Mouse (Mus musculus): ENCODE results near the gene Tmem39b. TPM values are rescaled to one million over a fixed set of nuclear protein-coding genes. Genes with fewer than 3 reads are reported as not detected.

Tmem39b gene
- total RNA-seq, 1 experiment from 2014 or later, result 11.6 TPM

DNA sequence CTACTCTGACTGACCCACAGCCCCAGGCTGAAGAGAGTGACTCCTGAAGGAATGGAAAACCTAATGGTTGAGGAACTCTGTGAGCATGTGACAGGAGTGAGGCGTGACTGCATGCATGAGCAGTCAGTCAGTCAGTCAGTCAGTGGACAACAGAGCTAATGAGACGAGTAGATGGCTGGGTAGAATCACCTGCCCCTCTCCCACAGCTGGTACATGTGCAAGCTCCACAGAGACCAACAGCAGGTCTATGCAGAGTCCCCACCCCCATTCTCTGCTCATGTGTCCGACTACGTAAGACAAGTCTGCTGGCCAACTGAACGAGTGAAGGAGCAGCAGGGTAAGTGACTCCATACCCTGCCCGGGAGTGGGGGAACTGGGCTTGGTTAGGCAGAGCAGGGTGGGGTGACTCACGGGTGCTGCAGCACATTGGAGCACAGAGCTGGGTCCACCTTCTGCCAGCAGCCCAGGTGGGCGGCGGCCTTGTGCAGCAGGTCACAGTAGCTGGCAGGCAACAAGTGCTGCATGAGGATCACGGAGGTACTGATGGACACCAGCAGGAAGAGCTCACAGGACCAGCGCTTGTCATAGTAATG is 12.6 kb downstream of the Tmem39b start:
- no peak for DNase-seq

DNA sequence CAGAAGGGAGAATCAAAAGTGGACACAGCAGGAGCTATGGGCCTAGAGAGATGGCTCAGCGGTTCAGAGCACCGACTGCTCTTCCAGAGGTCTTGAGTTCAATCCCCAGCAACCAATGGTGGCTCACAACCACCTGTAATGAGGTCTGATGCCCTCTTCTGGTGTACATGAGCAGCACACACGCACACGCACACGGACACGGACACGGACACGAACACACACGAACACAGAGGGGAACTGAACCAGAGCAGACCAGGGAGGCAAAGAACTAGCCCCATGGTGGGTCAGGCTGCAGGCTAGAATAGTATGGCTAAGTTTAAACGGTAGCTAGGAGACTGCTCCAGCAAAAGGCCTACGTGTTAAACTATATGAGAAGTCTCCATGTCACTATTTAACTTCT is 14.8 kb downstream of the Tmem39b start:
- no peak for DNase-seq

DNA sequence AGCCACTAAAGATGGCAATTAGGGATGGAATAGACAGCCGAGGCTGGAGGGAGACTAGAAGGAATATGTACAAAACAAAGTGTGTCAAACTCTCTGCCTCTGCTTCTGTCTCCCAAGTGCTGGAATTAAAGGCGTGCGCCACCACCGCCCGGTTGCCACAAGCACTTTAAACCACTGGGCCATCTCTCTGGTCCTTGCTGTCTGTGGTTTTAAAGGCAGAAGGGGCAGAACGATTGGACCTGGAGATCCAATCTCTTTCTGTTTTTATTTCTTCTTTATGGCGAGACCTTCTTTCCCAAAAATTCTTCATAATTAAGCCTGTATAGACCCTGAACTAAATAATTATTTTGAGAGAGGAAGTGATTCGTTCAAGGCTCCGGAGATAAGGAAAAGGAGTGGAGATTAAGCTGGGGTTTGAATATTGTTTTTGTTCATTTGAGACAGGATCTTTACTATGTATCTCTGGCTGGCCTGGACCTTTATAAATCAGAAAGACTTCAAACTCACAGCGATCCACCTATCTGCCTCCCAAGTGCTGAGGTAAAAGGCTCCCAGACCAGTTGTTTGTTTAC is 23.7 kb downstream of the Tmem39b start:
- no peak for DNase-seq

- DNase-seq, result peak; percentile 95
These were observed 24.4 kb downstream of the Tmem39b start, which contains the start of gene Kpna6 for GRCm38 (mm10) chr4:129672083-129672877. Gene Kpna6 (minus strand): TSS chr4:129672767.

GRCm38 (mm10) chr4:129671491-129672082 is 25.1 kb downstream of the Tmem39b start:
- peak; percentile 76 for DNase-seq

DNA sequence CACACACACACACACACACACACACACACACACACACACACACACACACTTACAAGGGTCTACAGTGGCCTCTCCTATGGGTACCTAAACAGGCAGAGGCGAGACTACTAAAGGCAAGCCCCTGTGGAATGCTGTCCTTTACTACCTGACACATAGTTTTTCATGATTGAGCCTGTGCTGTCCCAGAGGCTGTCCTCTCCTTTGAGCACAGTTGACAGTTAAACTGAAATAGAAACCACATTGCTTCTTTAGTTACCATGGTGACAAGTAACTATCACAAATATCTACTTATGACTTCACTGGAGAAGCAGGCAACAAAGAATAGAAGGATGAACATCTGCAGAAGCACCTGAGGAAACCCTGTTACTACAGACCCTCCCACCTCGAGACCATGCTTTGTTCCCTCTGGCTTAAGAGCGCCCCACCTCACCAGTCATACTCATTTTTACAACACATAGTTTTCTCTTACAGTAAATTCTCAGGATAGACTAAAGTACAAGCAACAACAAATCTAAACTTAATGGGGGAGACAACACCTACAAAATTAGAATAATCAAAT is 34.3 kb downstream of the Tmem39b start:
- no peak for DNase-seq

- no peak for DNase-seq
These were observed 35.1 kb downstream of the Tmem39b start for GRCm38 (mm10) chr4:129661584-129661983.

DNA sequence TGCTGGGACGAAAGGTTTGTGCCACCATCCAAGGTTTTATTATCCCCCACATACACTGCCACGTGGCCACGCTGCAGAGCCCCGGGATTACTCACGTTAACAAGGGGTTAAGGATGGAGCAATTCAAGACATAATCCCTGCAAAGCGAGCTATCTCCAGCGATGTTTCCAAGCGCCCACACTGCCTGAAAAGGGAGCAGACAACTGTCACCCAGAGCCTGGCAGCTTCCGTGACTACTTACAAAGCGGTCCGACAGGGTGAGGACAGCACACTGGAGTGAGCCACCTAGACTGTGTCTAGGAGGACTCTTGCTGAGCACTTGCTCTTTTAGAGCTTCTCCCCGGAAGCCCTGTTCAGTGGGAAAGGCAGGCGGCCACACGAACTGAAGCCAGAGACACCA is 41.9 kb downstream of the Tmem39b start:
- no peak for DNase-seq

- no peak for DNase-seq
These were observed 46.3 kb downstream of the Tmem39b start for GRCm38 (mm10) chr4:129650359-129650758.

- DNase-seq, result no peak
These were observed 48.0 kb downstream of the Tmem39b start for GRCm38 (mm10) chr4:129648656-129649055.

GRCm38 (mm10) chr4:129645204-129645603 is 51.4 kb downstream of the Tmem39b start:
- DNase-seq, result no peak

DNA sequence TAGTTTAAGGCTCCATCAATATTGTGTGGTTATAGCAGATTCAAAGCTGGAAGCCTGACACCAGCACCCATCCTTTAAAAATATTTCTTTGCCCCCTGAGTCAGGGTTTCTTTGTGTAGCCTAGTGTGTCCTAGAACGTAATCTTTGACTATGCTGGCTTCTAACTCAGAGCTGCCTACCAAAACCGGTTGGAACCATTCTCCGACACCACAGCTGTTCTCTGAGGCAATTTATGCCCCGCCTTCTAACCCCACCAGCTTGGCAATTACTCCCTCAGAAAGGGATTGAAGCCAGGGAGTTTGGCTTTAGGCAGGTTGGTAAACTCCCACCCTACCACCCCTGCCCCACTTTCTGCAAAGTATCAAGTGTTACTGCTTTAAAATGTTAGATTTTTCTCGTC is 54.9 kb downstream of the Tmem39b start:
- no peak for DNase-seq

GRCm38 (mm10) chr4:129640638-129641467 is 55.8 kb downstream of the Tmem39b start, which contains the start of gene Txlna:
Gene Txlna (minus strand): TSS chr4:129641065.
- DNase-seq, result peak; percentile 98

GRCm38 (mm10) chr4:129640101-129640637 is 56.5 kb downstream of the Tmem39b start:
- peak; percentile 67 for DNase-seq

DNA sequence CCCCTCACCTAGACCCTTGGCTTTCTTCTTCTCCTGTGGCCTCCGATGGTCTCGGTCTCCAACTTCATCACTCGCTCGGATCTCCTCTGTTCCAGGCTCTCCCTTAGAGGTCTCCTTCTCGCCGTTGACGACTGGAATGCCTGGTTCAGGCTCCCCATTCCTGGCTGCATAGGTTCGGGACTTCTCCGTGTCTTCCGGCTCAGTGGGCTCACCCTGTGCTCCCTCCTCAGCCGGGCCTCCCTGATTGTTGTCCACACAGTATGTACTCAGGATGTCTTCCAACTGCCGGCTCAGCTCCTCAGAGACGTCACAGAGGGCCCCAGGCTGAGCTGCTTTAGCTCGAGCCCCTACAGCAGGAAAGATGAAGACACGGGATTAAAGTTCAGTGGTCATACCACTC is 57.4 kb downstream of the Tmem39b start:
- DNase-seq, result peak; percentile 4

GRCm38 (mm10) chr4:129633852-129634251 is 62.8 kb downstream of the Tmem39b start:
- DNase-seq, result peak; percentile 1

DNA sequence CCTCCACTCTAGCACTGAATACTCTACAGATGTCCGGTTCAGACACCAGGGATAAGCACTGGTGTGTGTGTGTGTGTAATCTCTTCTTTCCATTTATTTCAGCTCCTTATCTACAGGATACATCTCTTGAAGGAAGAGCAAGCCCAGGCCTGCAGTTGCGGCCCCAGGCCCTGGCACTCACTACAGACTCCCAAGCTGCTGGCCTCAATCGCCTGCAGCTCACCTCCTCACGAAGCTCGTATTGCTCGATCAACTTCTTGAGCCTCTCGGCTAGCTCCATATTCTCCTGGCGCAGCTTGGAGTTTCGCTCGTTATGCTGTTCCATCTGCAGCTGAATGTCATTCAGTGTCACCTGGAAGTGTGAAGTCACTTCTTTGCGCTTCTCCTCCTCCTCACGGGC is 64.8 kb downstream of the Tmem39b start:
- no peak for DNase-seq

DNA sequence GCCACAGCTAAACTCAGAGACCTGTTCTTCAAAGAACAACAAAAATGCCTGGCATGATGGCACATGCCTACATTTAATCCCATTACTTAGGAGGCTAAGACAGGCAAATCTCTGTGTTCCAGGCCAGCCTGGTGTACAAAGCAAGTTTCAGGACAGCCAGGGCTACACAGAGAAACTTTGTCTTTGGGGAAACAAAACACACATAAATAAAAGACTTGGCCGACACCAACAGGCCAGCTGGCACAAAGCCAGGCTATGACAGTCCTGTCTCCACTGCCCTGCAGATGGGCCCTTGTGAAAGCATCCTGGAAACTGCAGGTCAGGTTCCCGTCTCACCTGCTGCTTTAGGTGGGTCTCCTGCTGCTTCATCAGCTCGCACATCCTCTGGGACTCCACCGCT is 65.7 kb downstream of the Tmem39b start:
- peak; percentile 77 for DNase-seq

Measured in adrenal gland, postnatal 14 days (tissue).